Mouse (Mus musculus): ENCODE measurements around the gene Tmem207. TPM values are rescaled to one million over a fixed set of nuclear protein-coding genes. Genes with fewer than 3 reads are reported as not detected.

Tmem207 gene
- polyA plus RNA-seq, 1 experiment from 2014 or later, result 0.07 TPM

Other genes starting within 250 kb of the Tmem207 start
- gene Cldn1, start 154.9 kb downstream of the Tmem207 start, polyA plus RNA-seq (2015; fragmentation: Nextera tagmentation; extraction: Ambion mirVana), result 4.6 and 5.6 TPM in 2 replicates
- gene Cldn16, start 63.6 kb downstream of the Tmem207 start, polyA plus RNA-seq (2015; fragmentation: Nextera tagmentation; extraction: Ambion mirVana), result not detected in 2 replicates
- gene Il1rap, start 54.9 kb upstream of the Tmem207 start, polyA plus RNA-seq (2015; fragmentation: Nextera tagmentation; extraction: Ambion mirVana), result 7.5 and 7.6 TPM in 2 replicates

Data from neural tube, embryonic 13.5 days (tissue).